Mouse (Mus musculus): ENCODE data around the gene Cd200. TPM values are rescaled to one million over a fixed set of nuclear protein-coding genes. Genes with fewer than 3 reads are reported as not detected.
"Not testable (repeated sequence)": the region's sequence is repeated elsewhere in the genome, so short reads cannot be mapped to it uniquely, and the experiment has no call there.

Gene Cd200
- polyA plus RNA-seq, 1 experiment from 2014 or later: 392 TPM

GRCm38 (mm10) chr16:45352875-45353274 is 56.0 kb downstream of the Cd200 start:
- no peaks in the 10 kb centered on the region for H3K27me3 ChIP-seq (ENCODE audit: control insufficient read depth, insufficient read depth, low read length)
- H3K4me3 ChIP-seq (ENCODE audit: low read depth, low read length): no peak overlapping the region
- no peak overlapping the region for H3K4me2 ChIP-seq (ENCODE audit: low read depth, low read length)
- H3K4me1 ChIP-seq (ENCODE audit: control insufficient read depth, insufficient read depth, low read length): no peaks in the 10 kb centered on the region
- no peak overlapping the region for H3K9ac ChIP-seq (replicated peaks; ENCODE audit: low read depth, low read length)
- peak; percentile 79 for ATAC-seq (ENCODE audit: low read depth)
- H3K27ac ChIP-seq (ENCODE audit: low read depth, low read length): no peak overlapping the region
- H3K36me3 ChIP-seq (ENCODE audit: control insufficient read depth, insufficient read depth, low read length): no peaks in the 10 kb centered on the region
- no peaks in the 10 kb centered on the region for H3K9me3 ChIP-seq (ENCODE audit: control insufficient read depth, low read length)

- Histone ChIP-seq H3K36me3 (ENCODE audit: control insufficient read depth, insufficient read depth, low read length) (no peaks in the 10 kb centered on the region), H3K4me3 (ENCODE audit: low read depth, low read length) (no peak overlapping the region), H3K9me3 (ENCODE audit: control insufficient read depth, low read length) (no peaks in the 10 kb centered on the region), H3K27me3 (ENCODE audit: control insufficient read depth, insufficient read depth, low read length) (no peaks in the 10 kb centered on the region), H3K4me1 (ENCODE audit: control insufficient read depth, insufficient read depth, low read length) (no peaks in the 10 kb centered on the region), H3K4me2 (ENCODE audit: low read depth, low read length) (no peak overlapping the region), H3K9ac (replicated peaks; ENCODE audit: low read depth, low read length) (no peak overlapping the region), H3K27ac (ENCODE audit: low read depth, low read length) (no peak overlapping the region)
- no peak for ATAC-seq (ENCODE audit: low read depth)
- 66% methylated on average over 4 of the region's 4 CpGs for WGBS
These were observed 58.1 kb downstream of the Cd200 start for GRCm38 (mm10) chr16:45350767-45351166.

GRCm38 (mm10) chr16:45349523-45350298 is 59.1 kb downstream of the Cd200 start:
- Histone ChIP-seq H3K27ac (ENCODE audit: low read depth, low read length) (no peak overlapping the region), H3K4me2 (ENCODE audit: low read depth, low read length) (no peak overlapping the region), H3K9ac (replicated peaks; ENCODE audit: low read depth, low read length) (no peak overlapping the region), H3K4me1 (ENCODE audit: control insufficient read depth, insufficient read depth, low read length) (no peaks in the 10 kb centered on the region), H3K36me3 (ENCODE audit: control insufficient read depth, insufficient read depth, low read length) (no peaks in the 10 kb centered on the region), H3K27me3 (ENCODE audit: control insufficient read depth, insufficient read depth, low read length) (no peaks in the 10 kb centered on the region), H3K9me3 (ENCODE audit: control insufficient read depth, low read length) (no peaks in the 10 kb centered on the region), H3K4me3 (ENCODE audit: low read depth, low read length) (no peak overlapping the region)
- no peak for ATAC-seq (ENCODE audit: low read depth)
- 89% methylated on average over 3 of the region's 3 CpGs for WGBS

- 91% methylated on average over 5 of the region's 9 CpGs for WGBS
- H3K27ac ChIP-seq (ENCODE audit: low read depth, low read length); H3K4me1 ChIP-seq (ENCODE audit: control insufficient read depth, insufficient read depth, low read length); H3K4me2 ChIP-seq (ENCODE audit: low read depth, low read length); H3K9ac ChIP-seq (replicated peaks; ENCODE audit: low read depth, low read length); H3K36me3 ChIP-seq (ENCODE audit: control insufficient read depth, insufficient read depth, low read length); H3K9me3 ChIP-seq (ENCODE audit: control insufficient read depth, low read length); ATAC-seq (ENCODE audit: low read depth); H3K27me3 ChIP-seq (ENCODE audit: control insufficient read depth, insufficient read depth, low read length); H3K4me3 ChIP-seq (ENCODE audit: low read depth, low read length): not testable (repeated sequence)
These were observed 60.6 kb downstream of the Cd200 start for GRCm38 (mm10) chr16:45348238-45348637.

GRCm38 (mm10) chr16:45346930-45347387 is 61.9 kb downstream of the Cd200 start:
- H3K9me3 ChIP-seq (ENCODE audit: control insufficient read depth, low read length): no peaks in the 10 kb centered on the region
- no peaks in the 10 kb centered on the region for H3K4me1 ChIP-seq (ENCODE audit: control insufficient read depth, insufficient read depth, low read length)

GRCm38 (mm10) chr16:45346367-45346766 is 62.5 kb downstream of the Cd200 start:
- 97% methylated on average over 2 of the region's 2 CpGs for WGBS
- ATAC-seq (ENCODE audit: low read depth): no peak

More at GRCm38 (mm10) chr16:45346930-45347387, 61.9 kb downstream of the Cd200 start:
- Histone ChIP-seq H3K4me3 (ENCODE audit: low read depth, low read length) (no peak overlapping the region), H3K27me3 (ENCODE audit: control insufficient read depth, insufficient read depth, low read length) (no peaks in the 10 kb centered on the region), H3K27ac (ENCODE audit: low read depth, low read length) (no peak overlapping the region), H3K36me3 (ENCODE audit: control insufficient read depth, insufficient read depth, low read length) (no peaks in the 10 kb centered on the region), H3K9ac (replicated peaks; ENCODE audit: low read depth, low read length) (no peak overlapping the region), H3K4me2 (ENCODE audit: low read depth, low read length) (no peak overlapping the region)
- 96% methylated on average over 5 of the region's 5 CpGs for WGBS
- no peak for ATAC-seq (ENCODE audit: low read depth)

GRCm38 (mm10) chr16:45344879-45345278 is 64.0 kb downstream of the Cd200 start:
- H3K27me3 ChIP-seq (ENCODE audit: control insufficient read depth, insufficient read depth, low read length): no peaks in the 10 kb centered on the region
- WGBS: 46% methylated on average over 2 of the region's 2 CpGs
- H3K36me3 ChIP-seq (ENCODE audit: control insufficient read depth, insufficient read depth, low read length): no peaks in the 10 kb centered on the region
- no peaks in the 10 kb centered on the region for H3K4me1 ChIP-seq (ENCODE audit: control insufficient read depth, insufficient read depth, low read length)
- no peak overlapping the region for H3K4me3 ChIP-seq (ENCODE audit: low read depth, low read length)
- no peak overlapping the region for H3K9ac ChIP-seq (replicated peaks; ENCODE audit: low read depth, low read length)
- H3K9me3 ChIP-seq (ENCODE audit: control insufficient read depth, low read length): no peaks in the 10 kb centered on the region
- no peak overlapping the region for H3K27ac ChIP-seq (ENCODE audit: low read depth, low read length)
- no peak for ATAC-seq (ENCODE audit: low read depth)
- no peak overlapping the region for H3K4me2 ChIP-seq (ENCODE audit: low read depth, low read length)

More at GRCm38 (mm10) chr16:45346367-45346766, 62.5 kb downstream of the Cd200 start:
- H3K27me3 ChIP-seq (ENCODE audit: control insufficient read depth, insufficient read depth, low read length): no peaks in the 10 kb centered on the region
- no peaks in the 10 kb centered on the region for H3K36me3 ChIP-seq (ENCODE audit: control insufficient read depth, insufficient read depth, low read length)
- H3K27ac ChIP-seq (ENCODE audit: low read depth, low read length): no peak overlapping the region
- H3K4me2 ChIP-seq (ENCODE audit: low read depth, low read length): no peak overlapping the region
- no peaks in the 10 kb centered on the region for H3K4me1 ChIP-seq (ENCODE audit: control insufficient read depth, insufficient read depth, low read length)
- H3K9me3 ChIP-seq (ENCODE audit: control insufficient read depth, low read length): no peaks in the 10 kb centered on the region
- H3K4me3 ChIP-seq (ENCODE audit: low read depth, low read length): no peak overlapping the region
- H3K9ac ChIP-seq (replicated peaks; ENCODE audit: low read depth, low read length): no peak overlapping the region

- Histone ChIP-seq H3K4me3 (ENCODE audit: low read depth, low read length) (no peak overlapping the region), H3K36me3 (ENCODE audit: control insufficient read depth, insufficient read depth, low read length) (no peaks in the 10 kb centered on the region), H3K27ac (ENCODE audit: low read depth, low read length) (no peak overlapping the region), H3K9ac (replicated peaks; ENCODE audit: low read depth, low read length) (no peak overlapping the region), H3K4me2 (ENCODE audit: low read depth, low read length) (no peak overlapping the region), H3K27me3 (ENCODE audit: control insufficient read depth, insufficient read depth, low read length) (no peaks in the 10 kb centered on the region), H3K4me1 (ENCODE audit: control insufficient read depth, insufficient read depth, low read length) (0 out of 2 replicates have a peak, but pooled peaks cover under 1% of the 10 kb centered on the region), H3K9me3 (ENCODE audit: control insufficient read depth, low read length) (no peaks in the 10 kb centered on the region)
- ATAC-seq (ENCODE audit: low read depth): no peak
- WGBS: 96% methylated on average over 1 of the region's 1 CpGs
These were observed 72.4 kb downstream of the Cd200 start for GRCm38 (mm10) chr16:45336478-45336877.

GRCm38 (mm10) chr16:45334891-45335290 is 74.0 kb downstream of the Cd200 start:
- no peaks in the 10 kb centered on the region for H3K9me3 ChIP-seq (ENCODE audit: control insufficient read depth, low read length)
- 89% methylated on average over 5 of the region's 5 CpGs for WGBS
- H3K27me3 ChIP-seq (ENCODE audit: control insufficient read depth, insufficient read depth, low read length): no peaks in the 10 kb centered on the region
- 0 out of 2 replicates have a peak, but pooled peaks cover 3% of the 10 kb centered on the region for H3K4me1 ChIP-seq (ENCODE audit: control insufficient read depth, insufficient read depth, low read length)
- ATAC-seq (ENCODE audit: low read depth): no peak
- H3K4me2 ChIP-seq (ENCODE audit: low read depth, low read length): no peak overlapping the region
- H3K27ac ChIP-seq (ENCODE audit: low read depth, low read length): no peak overlapping the region
- no peak overlapping the region for H3K4me3 ChIP-seq (ENCODE audit: low read depth, low read length)
- no peaks in the 10 kb centered on the region for H3K36me3 ChIP-seq (ENCODE audit: control insufficient read depth, insufficient read depth, low read length)
- no peak overlapping the region for H3K9ac ChIP-seq (replicated peaks; ENCODE audit: low read depth, low read length)

Measured in neural tube, embryonic 14.5 days (tissue).